Mouse (Mus musculus): ENCODE results near the gene Defb21.
A peak's percentile ranks its signal among the peaks of the same experiment; 100 is the strongest.

Defb21 gene

DNA sequence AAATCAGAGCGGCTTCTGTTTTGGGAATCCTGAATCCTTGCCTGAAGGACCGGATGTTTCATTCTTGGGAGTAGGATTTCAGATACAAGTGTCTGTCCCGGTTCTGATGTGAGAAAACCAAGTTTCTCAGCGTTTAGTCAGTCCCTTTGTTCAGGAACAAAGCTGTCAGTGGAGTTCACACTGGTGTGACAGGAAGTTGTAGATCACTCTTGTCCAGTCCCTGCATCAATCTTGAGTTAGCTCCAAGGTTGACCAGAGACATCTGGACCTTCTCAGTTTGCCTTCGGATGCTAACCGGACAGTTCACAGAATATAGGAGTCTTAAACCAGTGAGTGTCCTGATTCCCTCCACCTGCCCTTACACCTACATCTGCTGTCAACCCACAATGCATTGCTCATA is 35.2 kb downstream of the Defb21 start:
- DNase-seq (ENCODE audit: low read depth), result no peak

DNA sequence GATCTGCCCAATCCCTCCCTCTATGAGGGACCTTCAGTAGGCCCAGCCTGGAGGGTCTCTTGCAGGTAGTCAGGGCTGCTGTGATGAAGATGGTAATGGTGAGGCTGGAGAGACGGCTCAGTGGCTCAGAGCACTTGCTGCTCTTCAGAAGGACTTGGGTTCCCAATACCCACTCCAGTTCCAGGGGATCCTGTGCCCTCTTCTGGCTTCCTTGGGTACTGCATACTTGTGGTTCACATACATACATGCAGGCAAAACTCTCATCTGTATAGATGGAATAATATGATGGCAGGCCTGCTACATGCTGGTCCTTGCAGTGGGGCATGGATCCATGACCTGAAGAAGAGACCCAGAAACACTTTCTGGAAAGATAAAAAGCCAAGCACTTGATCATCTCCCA is 36.2 kb downstream of the Defb21 start:
- no peak for DNase-seq (ENCODE audit: low read depth)

DNA sequence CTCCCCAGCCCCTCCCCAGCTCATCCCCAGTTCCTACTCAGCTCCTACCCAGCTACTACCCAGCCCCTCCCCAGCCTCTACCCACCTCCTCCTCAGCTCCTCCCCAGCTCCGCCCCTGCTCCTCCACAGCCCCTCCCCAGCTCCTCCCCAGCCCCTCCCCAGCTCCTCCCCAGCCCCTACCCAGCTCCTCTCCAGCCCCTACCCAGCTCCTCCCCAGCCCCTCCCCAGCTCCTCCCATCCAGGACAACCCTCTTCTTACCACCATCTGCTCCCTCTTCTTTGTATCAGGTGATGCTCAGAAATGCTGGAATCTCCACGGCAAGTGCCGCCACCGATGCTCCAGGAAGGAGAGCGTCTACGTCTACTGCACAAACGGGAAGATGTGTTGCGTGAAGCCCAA is 39.6 kb downstream of the Defb21 start:
- DNase-seq (ENCODE audit: low read depth), result no peak

DNA sequence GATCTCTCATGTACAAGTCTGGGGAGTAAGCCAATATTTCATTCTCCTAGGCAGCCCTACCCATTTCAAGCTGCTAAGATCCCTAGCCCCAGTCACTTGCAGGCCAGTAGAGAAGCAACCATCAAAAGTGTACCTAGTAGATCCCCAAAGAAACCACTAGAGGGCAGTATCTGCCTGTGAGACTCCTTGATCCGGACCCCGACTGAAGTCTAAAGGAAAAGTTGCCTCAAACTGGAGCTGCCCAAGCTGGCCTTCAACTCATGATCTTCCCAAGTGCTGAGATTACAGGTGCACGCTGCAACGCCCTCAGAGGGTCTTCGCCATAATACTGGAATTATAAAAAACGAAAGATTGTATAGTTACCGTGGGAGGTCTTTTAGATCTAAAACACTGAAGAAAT is 43.0 kb downstream of the Defb21 start:
- DNase-seq (ENCODE audit: low read depth), result peak; percentile 49

DNA sequence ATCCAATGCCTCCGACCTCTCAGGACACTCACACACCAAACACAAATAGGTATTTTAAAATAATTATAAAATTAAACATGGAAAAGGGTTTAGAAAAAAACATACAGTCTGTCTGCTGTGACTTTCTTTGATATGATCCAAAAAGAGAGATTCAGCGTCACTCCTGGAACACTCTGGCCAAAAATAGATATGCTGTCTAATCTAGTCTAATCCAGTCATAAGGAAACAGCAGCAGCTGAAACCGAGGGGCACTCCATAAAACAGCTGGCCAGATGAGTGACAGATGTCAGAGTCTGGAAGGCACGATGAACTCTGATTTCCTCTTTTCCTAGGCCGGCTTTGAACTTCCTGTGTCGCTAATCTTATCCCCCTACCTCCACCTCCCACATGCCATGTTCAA is 43.9 kb downstream of the Defb21 start:
- DNase-seq (ENCODE audit: low read depth), result no peak

- DNase-seq (ENCODE audit: low read depth), result no peak
Observed at GRCm38 (mm10) chr2:152617374-152617773, 44.8 kb downstream of the Defb21 start.

- DNase-seq (ENCODE audit: low read depth), result no peak
Observed at GRCm38 (mm10) chr2:152620367-152621134, 48.0 kb downstream of the Defb21 start.

DNA sequence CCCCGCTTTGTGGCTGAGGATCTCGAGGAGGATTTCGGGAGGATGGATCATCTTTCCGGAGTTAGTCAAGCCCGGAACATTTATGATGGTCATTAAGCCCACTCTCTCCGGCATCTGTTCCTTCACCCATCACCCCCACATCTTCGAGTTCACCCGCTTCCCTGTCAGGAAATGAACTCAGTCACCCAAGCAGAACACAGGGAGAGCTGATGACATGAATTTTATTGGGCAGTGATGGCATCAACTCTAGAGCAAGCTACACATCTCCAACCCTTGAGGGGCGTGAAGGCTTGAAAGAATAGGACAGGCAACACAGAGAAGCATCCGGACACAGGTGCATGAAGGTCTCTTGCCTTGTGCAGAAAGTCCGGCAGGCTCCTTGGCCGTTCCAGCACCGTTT is 49.6 kb downstream of the Defb21 start:
- no peak for DNase-seq (ENCODE audit: low read depth)

- no peak for DNase-seq (ENCODE audit: low read depth)
Observed at GRCm38 (mm10) chr2:152622953-152623352, 50.4 kb downstream of the Defb21 start, which contains the start of gene Defb25. Gene Defb25, minus strand, starts transcription at chr2:152623053.
